Mouse (Mus musculus) MEL (cell line): ENCODE results near the gene Mical3.

Experiments
- HCFC1 ChIP-seq: IDR thresholded peaks from 2 replicates; pipeline ENCODE4 v1.6.1; 2012; ENCODE audit warnings: low read depth, mild to moderate bottlenecking, inconsistent platforms, low read length, improper control_type of control experiment, moderate library complexity
- POLR2A ChIP-seq, 2 experiments: IDR thresholded peaks; 2 replicates each; pipeline ENCODE4 v1.6.1; 2011 to 2012; ENCODE audit warnings: low read length in 2 of 2, mild to moderate bottlenecking in 2 of 2, control low read depth in 1 of 2, improper control_type of control experiment in 1 of 2, low read depth in 1 of 2, moderate library complexity in 1 of 2; ENCODE audit not compliant: control insufficient read depth in 1 of 2, insufficient read depth in 1 of 2, poor library complexity in 1 of 2
- TAL1 ChIP-seq: IDR thresholded peaks from 2 replicates; pipeline ENCODE4 v1.6.1; 2012; ENCODE audit warnings: mild to moderate bottlenecking, inconsistent platforms, low read length, moderate library complexity, mixed read lengths

- TF ChIP-seq POLR2A (IDR thresholded peaks at IDR 0.05; ENCODE audit: control insufficient read depth in 1 of 2, insufficient read depth in 1 of 2, low read depth in 1 of 2, low read length in 2 of 2, poor library complexity in 1 of 2), result no peak
- TF ChIP-seq TAL1, result no peak
- TF ChIP-seq HCFC1, result no peak
Measured at GRCm38 (mm10) chr6:121139271-121139670, 8.5 kb upstream of the Mical3 start.
